Mouse (Mus musculus): ENCODE results near the gene Fiz1. TPM values are rescaled to one million over a fixed set of nuclear protein-coding genes. Genes with fewer than 3 reads are reported as not detected.

The Fiz1 gene
- 36.1 and 37.2 TPM in 2 replicates for polyA plus RNA-seq (2012; rRNA removed)

- Histone ChIP-seq H3K27ac (ENCODE audit: control insufficient read depth, insufficient read depth, low read depth, low read length) (peak within 1 kb of the TSS; percentile 94), H3K27me3 (ENCODE audit: control insufficient read depth, insufficient read depth, low read length) (no peaks in the 10 kb centered on the region), H3K36me3 (ENCODE audit: control insufficient read depth, insufficient read depth, low read length) (no peaks in the 10 kb centered on the region), H3K4me1 (ENCODE audit: control insufficient read depth, insufficient read depth, low read length) (peaks cover 4% of the 10 kb centered on the region), H3K4me3 (ENCODE audit: control insufficient read depth, low read depth, low read length) (peak within 1 kb of the TSS; percentile 92)
- peak; percentile 65 for TF ChIP-seq POLR2A (IDR thresholded peaks at IDR 0.05; ENCODE audit: control insufficient read depth, low read depth, low read length)
- TF ChIP-seq CTCF (IDR thresholded peaks at IDR 0.05; ENCODE audit: control insufficient read depth, insufficient read depth, insufficient replicate concordance, low read depth, low read length) = no peak
These were observed at the start of gene Fiz1, which contains the start of gene Zfp524 for GRCm38 (mm10) chr7:5014251-5015117. Gene Fiz1 (minus strand): TSS chr7:5014697. Gene Zfp524 (plus strand): TSS chr7:5014415.

DNA sequence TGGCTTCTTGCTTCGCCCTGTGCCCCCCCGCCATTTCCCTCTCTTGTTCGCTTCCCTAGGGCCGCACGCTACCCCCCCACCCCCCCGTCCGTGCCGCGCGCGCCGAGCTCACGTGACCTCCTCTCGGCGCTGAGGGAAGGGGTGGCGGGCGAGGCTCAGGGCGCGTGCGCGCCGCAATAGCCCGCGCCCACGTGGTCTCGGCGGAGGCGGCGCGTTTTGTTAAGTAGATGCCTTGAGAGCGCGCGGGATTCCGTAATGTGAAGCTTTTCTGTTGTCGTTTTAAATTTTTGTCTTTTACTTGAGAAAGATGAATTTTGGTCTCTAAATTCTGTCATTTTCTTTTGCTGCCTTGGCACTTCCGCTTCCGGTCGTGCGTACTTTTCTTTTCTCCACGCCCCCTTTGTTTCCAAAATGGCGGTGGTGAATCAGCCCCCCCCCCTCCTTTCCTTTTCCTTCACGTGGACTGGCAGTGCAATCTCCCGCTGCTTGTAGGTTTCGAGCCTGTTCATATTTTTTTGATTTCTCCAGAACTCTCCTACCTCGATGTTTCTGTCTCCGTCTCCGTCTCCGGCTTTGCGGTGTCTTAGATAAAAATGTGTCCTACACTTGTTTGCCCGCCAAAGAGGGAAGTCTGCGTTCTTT is 48.0 kb upstream of the Fiz1 start:
- peaks cover 16% of the 10 kb centered on the region for H3K4me1 ChIP-seq (ENCODE audit: control insufficient read depth, insufficient read depth, low read length)

DNA sequence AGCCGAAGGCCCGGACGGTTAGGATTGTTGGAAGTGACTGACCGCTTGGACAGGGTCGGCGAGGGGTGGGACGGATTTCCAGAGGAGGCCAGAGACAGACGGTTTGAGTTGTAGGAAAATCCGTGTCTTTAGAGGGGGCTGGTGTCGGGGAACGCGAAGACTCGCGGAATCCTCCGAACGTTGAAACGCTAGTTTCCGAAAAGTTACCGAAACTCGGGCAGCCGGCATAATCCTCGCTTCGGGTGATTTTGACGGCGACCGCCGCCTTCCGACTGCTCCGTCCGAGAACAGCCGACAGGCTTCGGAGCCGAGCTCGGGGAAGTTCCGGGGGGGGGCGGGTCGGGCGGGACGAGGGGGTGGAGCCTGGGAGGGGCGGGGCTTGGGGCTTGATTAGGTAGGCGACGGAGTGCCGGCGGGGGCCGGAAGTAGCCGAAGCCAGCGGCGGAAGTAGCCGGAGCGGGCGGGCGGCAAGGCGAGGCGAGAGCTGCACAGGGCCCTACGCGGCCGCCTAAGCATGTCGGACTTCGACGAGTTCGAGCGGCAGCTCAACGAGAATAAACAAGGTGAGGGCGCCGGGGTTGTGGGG is 47.4 kb upstream of the Fiz1 start, which contains the start of gene U2af2:
Gene U2af2, plus strand, starts transcription at position 370 of the 586 bp plus-strand sequence.
- Histone ChIP-seq H3K4me1 (ENCODE audit: control insufficient read depth, insufficient read depth, low read length) (peaks cover 23% of the 10 kb centered on the region), H3K36me3 (ENCODE audit: control insufficient read depth, insufficient read depth, low read length) (no peaks in the 10 kb centered on the region), H3K4me3 (ENCODE audit: control insufficient read depth, low read depth, low read length) (peak within 1 kb of the TSS; percentile 93), H3K27ac (ENCODE audit: control insufficient read depth, insufficient read depth, low read depth, low read length) (peak within 1 kb of the TSS; percentile 98), H3K27me3 (ENCODE audit: control insufficient read depth, insufficient read depth, low read length) (no peaks in the 10 kb centered on the region)
- TF ChIP-seq POLR2A (IDR thresholded peaks at IDR 0.05; ENCODE audit: control insufficient read depth, low read depth, low read length) = peak; percentile 50
- TF ChIP-seq CTCF (IDR thresholded peaks at IDR 0.05; ENCODE audit: control insufficient read depth, insufficient read depth, insufficient replicate concordance, low read depth, low read length) = no peak

More for the DNA sequence above, 48.0 kb upstream of the Fiz1 start:
- Histone ChIP-seq H3K36me3 (ENCODE audit: control insufficient read depth, insufficient read depth, low read length) (no peaks in the 10 kb centered on the region), H3K27ac (ENCODE audit: control insufficient read depth, insufficient read depth, low read depth, low read length) (peak overlapping the region; percentile 89), H3K4me3 (ENCODE audit: control insufficient read depth, low read depth, low read length) (peak overlapping the region; percentile 90), H3K27me3 (ENCODE audit: control insufficient read depth, insufficient read depth, low read length) (no peaks in the 10 kb centered on the region)
- no peak for TF ChIP-seq POLR2A (IDR thresholded peaks at IDR 0.05; ENCODE audit: control insufficient read depth, low read depth, low read length)

GRCm38 (mm10) chr7:5060944-5061773 is 46.7 kb upstream of the Fiz1 start:
- H3K4me1 ChIP-seq (ENCODE audit: control insufficient read depth, insufficient read depth, low read length) = peaks cover 25% of the 10 kb centered on the region
- TF ChIP-seq CTCF (IDR thresholded peaks at IDR 0.05; ENCODE audit: control insufficient read depth, insufficient read depth, insufficient replicate concordance, low read depth, low read length) (peak; percentile 46; the same call in 1 of the 2 replicates), POLR2A (IDR thresholded peaks at IDR 0.05; ENCODE audit: control insufficient read depth, low read depth, low read length) (peak; percentile 87)
- peak overlapping the region; percentile 98 for H3K27ac ChIP-seq (ENCODE audit: control insufficient read depth, insufficient read depth, low read depth, low read length)

GRCm38 (mm10) chr7:5060239-5060731 is 45.8 kb upstream of the Fiz1 start:
- TF ChIP-seq CTCF (IDR thresholded peaks at IDR 0.05; ENCODE audit: control insufficient read depth, insufficient read depth, insufficient replicate concordance, low read depth, low read length) = peak; percentile 55; the same call in 1 of the 2 replicates
- TF ChIP-seq POLR2A (IDR thresholded peaks at IDR 0.05; ENCODE audit: control insufficient read depth, low read depth, low read length) = no peak; the same call in 1 of the 2 replicates
- peak overlapping the region; percentile 98 for H3K27ac ChIP-seq (ENCODE audit: control insufficient read depth, insufficient read depth, low read depth, low read length)
- no peaks in the 10 kb centered on the region for H3K36me3 ChIP-seq (ENCODE audit: control insufficient read depth, insufficient read depth, low read length)
- peak overlapping the region; percentile 93 for H3K4me3 ChIP-seq (ENCODE audit: control insufficient read depth, low read depth, low read length)
- no peaks in the 10 kb centered on the region for H3K27me3 ChIP-seq (ENCODE audit: control insufficient read depth, insufficient read depth, low read length)
- H3K4me1 ChIP-seq (ENCODE audit: control insufficient read depth, insufficient read depth, low read length) = peaks cover 28% of the 10 kb centered on the region

More at GRCm38 (mm10) chr7:5060944-5061773, 46.7 kb upstream of the Fiz1 start:
- Histone ChIP-seq H3K36me3 (ENCODE audit: control insufficient read depth, insufficient read depth, low read length) (no peaks in the 10 kb centered on the region), H3K27me3 (ENCODE audit: control insufficient read depth, insufficient read depth, low read length) (no peaks in the 10 kb centered on the region), H3K4me3 (ENCODE audit: control insufficient read depth, low read depth, low read length) (peak overlapping the region; percentile 93)

- Histone ChIP-seq H3K36me3 (ENCODE audit: control insufficient read depth, insufficient read depth, low read length) (no peaks in the 10 kb centered on the region), H3K27ac (ENCODE audit: control insufficient read depth, insufficient read depth, low read depth, low read length) (peak overlapping the region; percentile 98; the same call in 1 of the 2 replicates), H3K4me1 (ENCODE audit: control insufficient read depth, insufficient read depth, low read length) (peaks cover 33% of the 10 kb centered on the region), H3K27me3 (ENCODE audit: control insufficient read depth, insufficient read depth, low read length) (no peaks in the 10 kb centered on the region), H3K4me3 (ENCODE audit: control insufficient read depth, low read depth, low read length) (peak overlapping the region; percentile 93)
- TF ChIP-seq CTCF (IDR thresholded peaks at IDR 0.05; ENCODE audit: control insufficient read depth, insufficient read depth, insufficient replicate concordance, low read depth, low read length) (no peak), POLR2A (IDR thresholded peaks at IDR 0.05; ENCODE audit: control insufficient read depth, low read depth, low read length) (no peak)
These were observed 44.9 kb upstream of the Fiz1 start for GRCm38 (mm10) chr7:5059421-5059820.
